Mouse (Mus musculus) lung, adult 2 months (tissue): Measurements from ENCODE around the gene Usp22.

ENCODE experiments used
- CTCF ChIP-seq: fragments of 200-500 bp; IDR thresholded peaks from 2 replicates; pipeline ENCODE4 v1.5.1; 2011; ENCODE audit warnings: mild to moderate bottlenecking, low read length, control low read depth; ENCODE audit not compliant: insufficient read depth
- POLR2A ChIP-seq: fragments of 200-500 bp; IDR thresholded peaks from 2 replicates; pipeline ENCODE4 v1.6.1; 2011; ENCODE audit warnings: low read depth, mild to moderate bottlenecking, control low read depth, low read length, borderline replicate concordance; ENCODE audit errors: extremely low read depth

DNA sequence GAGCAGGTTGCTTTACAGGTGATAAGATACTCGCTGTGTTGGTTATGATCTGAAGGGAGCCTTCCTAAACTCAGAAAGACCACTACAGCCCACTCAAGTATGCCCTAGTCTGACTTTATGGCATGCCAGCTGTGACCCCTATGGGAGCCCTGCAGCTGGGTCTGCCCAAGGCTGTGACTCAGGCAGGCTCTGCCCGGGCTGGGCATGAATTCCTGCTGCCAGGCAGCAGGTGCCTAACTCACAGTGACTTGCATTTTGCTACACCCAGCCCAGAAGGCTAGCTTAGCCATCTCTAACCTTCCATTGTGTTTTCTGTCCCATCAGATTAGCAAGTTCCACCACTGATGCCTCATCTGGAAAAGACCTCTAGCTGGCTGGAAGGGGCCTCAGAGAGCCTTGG is 28.0 kb upstream of the Usp22 start:
- TF ChIP-seq POLR2A (no peak), CTCF (no peak)
